Mouse (Mus musculus): ENCODE results near the gene Kif21b. TPM values are rescaled to one million over a fixed set of nuclear protein-coding genes. Genes with fewer than 3 reads are reported as not detected.
A peak's percentile ranks its signal among the peaks of the same experiment; 100 is the strongest.

Kif21b gene
- polyA plus RNA-seq, 1 experiment: 21.0 TPM

- no peak overlapping the region for H3K4me3 ChIP-seq (replicated peaks; ENCODE audit: insufficient read depth, low read depth, low read length)
- H3K27me3 ChIP-seq (ENCODE audit: control insufficient read depth, insufficient read depth, low read length): no peaks in the 10 kb centered on the region
- DNase-seq: no peak
- no peak for TF ChIP-seq POLR2A (IDR thresholded peaks at IDR 0.05; ENCODE audit: borderline replicate concordance, insufficient read depth, low read length)
- no peak for TF ChIP-seq CTCF (IDR thresholded peaks at IDR 0.05; ENCODE audit: borderline replicate concordance, insufficient read depth, low read depth, low read length)
- WGBS: 56% methylated on average over 6 of the region's 6 CpGs
- peaks cover 7% of the 10 kb centered on the region; the same call in 1 of the 2 replicates for H3K4me1 ChIP-seq (ENCODE audit: control insufficient read depth, insufficient read depth, low read length)
- no peak overlapping the region for H3K27ac ChIP-seq (ENCODE audit: insufficient read depth, low read length)
These were observed 47.6 kb downstream of the Kif21b start for GRCm38 (mm10) chr1:136178741-136179140.

GRCm38 (mm10) chr1:136179511-136180001 is 48.4 kb downstream of the Kif21b start:
- WGBS: 44% methylated on average over 2 of the region's 2 CpGs
- Histone ChIP-seq H3K4me3 (replicated peaks; ENCODE audit: insufficient read depth, low read depth, low read length) (no peak overlapping the region), H3K4me1 (ENCODE audit: control insufficient read depth, insufficient read depth, low read length) (no peaks in the 10 kb centered on the region), H3K27me3 (ENCODE audit: control insufficient read depth, insufficient read depth, low read length) (no peaks in the 10 kb centered on the region), H3K27ac (ENCODE audit: insufficient read depth, low read length) (no peak overlapping the region)
- TF ChIP-seq CTCF (IDR thresholded peaks at IDR 0.05; ENCODE audit: borderline replicate concordance, insufficient read depth, low read depth, low read length): no peak
- no peak for TF ChIP-seq POLR2A (IDR thresholded peaks at IDR 0.05; ENCODE audit: borderline replicate concordance, insufficient read depth, low read length)
- DNase-seq: no peak

GRCm38 (mm10) chr1:136190033-136190432 is 58.8 kb downstream of the Kif21b start:
- 93% methylated on average over 5 of the region's 5 CpGs for WGBS
- no peaks in the 10 kb centered on the region for H3K4me1 ChIP-seq (ENCODE audit: control insufficient read depth, insufficient read depth, low read length)
- no peak for TF ChIP-seq POLR2A (IDR thresholded peaks at IDR 0.05; ENCODE audit: borderline replicate concordance, insufficient read depth, low read length)
- no peak for TF ChIP-seq CTCF (IDR thresholded peaks at IDR 0.05; ENCODE audit: borderline replicate concordance, insufficient read depth, low read depth, low read length)
- H3K27me3 ChIP-seq (ENCODE audit: control insufficient read depth, insufficient read depth, low read length): no peaks in the 10 kb centered on the region
- no peak for DNase-seq
- H3K27ac ChIP-seq (ENCODE audit: insufficient read depth, low read length): no peak overlapping the region
- no peak overlapping the region for H3K4me3 ChIP-seq (replicated peaks; ENCODE audit: insufficient read depth, low read depth, low read length)

- TF ChIP-seq POLR2A (IDR thresholded peaks at IDR 0.05; ENCODE audit: borderline replicate concordance, insufficient read depth, low read length) (no peak), CTCF (IDR thresholded peaks at IDR 0.05; ENCODE audit: borderline replicate concordance, insufficient read depth, low read depth, low read length) (peak; percentile 47; the same call in 1 of the 2 replicates)
- Histone ChIP-seq H3K27ac (ENCODE audit: insufficient read depth, low read length) (no peak within 1 kb of the TSS), H3K4me3 (replicated peaks; ENCODE audit: insufficient read depth, low read depth, low read length) (no peak within 1 kb of the TSS), H3K27me3 (ENCODE audit: control insufficient read depth, insufficient read depth, low read length) (no peaks in the 10 kb centered on the region), H3K4me1 (ENCODE audit: control insufficient read depth, insufficient read depth, low read length) (no peaks in the 10 kb centered on the region)
- DNase-seq: no peak
- 38% methylated on average over 3 of the region's 3 CpGs for WGBS
These were observed 81.6 kb downstream of the Kif21b start, which contains the start of gene Mroh3 for GRCm38 (mm10) chr1:136212803-136213202. TSS of gene Mroh3 (minus strand) at chr1:136212828.

- H3K4me1 ChIP-seq (ENCODE audit: control insufficient read depth, insufficient read depth, low read length): no peaks in the 10 kb centered on the region
- H3K27me3 ChIP-seq (ENCODE audit: control insufficient read depth, insufficient read depth, low read length): no peaks in the 10 kb centered on the region
- no peak overlapping the region for H3K27ac ChIP-seq (ENCODE audit: insufficient read depth, low read length)
- no peak for DNase-seq
- no peak for TF ChIP-seq CTCF (IDR thresholded peaks at IDR 0.05; ENCODE audit: borderline replicate concordance, insufficient read depth, low read depth, low read length)
- WGBS: 74% methylated on average over 15 of the region's 15 CpGs
- no peak overlapping the region for H3K4me3 ChIP-seq (replicated peaks; ENCODE audit: insufficient read depth, low read depth, low read length)
These were observed 83.1 kb downstream of the Kif21b start for GRCm38 (mm10) chr1:136214304-136214703.

GRCm38 (mm10) chr1:136220037-136220871 is 89.1 kb downstream of the Kif21b start:
- TF ChIP-seq POLR2A (IDR thresholded peaks at IDR 0.05; ENCODE audit: borderline replicate concordance, insufficient read depth, low read length): no peak
- no peak for TF ChIP-seq CTCF (IDR thresholded peaks at IDR 0.05; ENCODE audit: borderline replicate concordance, insufficient read depth, low read depth, low read length)
- Histone ChIP-seq H3K27ac (ENCODE audit: insufficient read depth, low read length) (no peak overlapping the region), H3K4me1 (ENCODE audit: control insufficient read depth, insufficient read depth, low read length) (peaks cover under 1% of the 10 kb centered on the region; the same call in 1 of the 2 replicates), H3K4me3 (replicated peaks; ENCODE audit: insufficient read depth, low read depth, low read length) (no peak overlapping the region), H3K27me3 (ENCODE audit: control insufficient read depth, insufficient read depth, low read length) (no peaks in the 10 kb centered on the region)
- DNase-seq: no peak
- 35% methylated on average over 10 of the region's 10 CpGs for whole genome bisulfite sequencing

- WGBS: 93% methylated on average over 10 of the region's 10 CpGs
- H3K4me3 ChIP-seq (replicated peaks; ENCODE audit: insufficient read depth, low read depth, low read length): no peak overlapping the region
- no peak for DNase-seq
- no peaks in the 10 kb centered on the region for H3K27me3 ChIP-seq (ENCODE audit: control insufficient read depth, insufficient read depth, low read length)
- H3K27ac ChIP-seq (ENCODE audit: insufficient read depth, low read length): no peak overlapping the region
- H3K4me1 ChIP-seq (ENCODE audit: control insufficient read depth, insufficient read depth, low read length): peaks cover 8% of the 10 kb centered on the region
- TF ChIP-seq CTCF (IDR thresholded peaks at IDR 0.05; ENCODE audit: borderline replicate concordance, insufficient read depth, low read depth, low read length): no peak
- no peak for TF ChIP-seq POLR2A (IDR thresholded peaks at IDR 0.05; ENCODE audit: borderline replicate concordance, insufficient read depth, low read length)
These were observed 91.2 kb downstream of the Kif21b start for GRCm38 (mm10) chr1:136222386-136222785.
